Mouse (Mus musculus): ENCODE results near the gene Clic4. TPM values are rescaled to one million over a fixed set of nuclear protein-coding genes. Genes with fewer than 3 reads are reported as not detected.

Gene Clic4
- polyA plus RNA-seq, 1 experiment from 2014 or later = 173 TPM

GRCm38 (mm10) chr4:135271419-135271828 lies 1.2 kb downstream of the Clic4 start:
- under 1% methylated on average over 20 of the region's 20 CpGs for WGBS
- Histone ChIP-seq H3K4me1 (ENCODE audit: control insufficient read depth, insufficient read depth, low read length) (peaks cover 36% of the 10 kb centered on the region), H3K4me2 (peak overlapping the region; percentile 58), H3K27ac (ENCODE audit: low read depth, low read length) (no peak overlapping the region), H3K4me3 (ENCODE audit: low read depth, low read length) (peak overlapping the region; percentile 90), H3K27me3 (ENCODE audit: control insufficient read depth, insufficient read depth, low read length) (peaks cover 11% of the 10 kb centered on the region), H3K9ac (ENCODE audit: low read length) (peak overlapping the region; percentile 96), H3K36me3 (ENCODE audit: control insufficient read depth, insufficient read depth, low read length) (no peaks in the 10 kb centered on the region), H3K9me3 (ENCODE audit: control insufficient read depth, low read length) (no peaks in the 10 kb centered on the region)
- no peak for ATAC-seq (ENCODE audit: low FRiP score)
- peak; percentile 94 for DNase-seq (ENCODE audit: low spot score, missing footprints)

- WGBS = 50% methylated on average over 8 of the region's 8 CpGs
- Histone ChIP-seq H3K4me2 (peak overlapping the region; percentile 58), H3K36me3 (ENCODE audit: control insufficient read depth, insufficient read depth, low read length) (no peaks in the 10 kb centered on the region), H3K4me1 (ENCODE audit: control insufficient read depth, insufficient read depth, low read length) (peaks cover 36% of the 10 kb centered on the region), H3K27me3 (ENCODE audit: control insufficient read depth, insufficient read depth, low read length) (peaks cover 11% of the 10 kb centered on the region), H3K27ac (ENCODE audit: low read depth, low read length) (no peak overlapping the region), H3K9ac (ENCODE audit: low read length) (peak overlapping the region; percentile 96), H3K9me3 (ENCODE audit: control insufficient read depth, low read length) (no peaks in the 10 kb centered on the region), H3K4me3 (ENCODE audit: low read depth, low read length) (peak overlapping the region; percentile 90)
- no peak for ATAC-seq (ENCODE audit: low FRiP score)
- DNase-seq (ENCODE audit: low spot score, missing footprints) = no peak
Observed at GRCm38 (mm10) chr4:135270476-135270875, 2.1 kb downstream of the Clic4 start.

GRCm38 (mm10) chr4:135269656-135270341 lies 2.8 kb downstream of the Clic4 start:
- 74% methylated on average over 7 of the region's 7 CpGs for WGBS
- no peaks in the 10 kb centered on the region for H3K9me3 ChIP-seq (ENCODE audit: control insufficient read depth, low read length)
- peaks cover 36% of the 10 kb centered on the region for H3K4me1 ChIP-seq (ENCODE audit: control insufficient read depth, insufficient read depth, low read length)
- H3K4me3 ChIP-seq (ENCODE audit: low read depth, low read length) = 0 out of 2 replicates have a peak overlapping the region, but pooled peaks have one; percentile 8
- H3K4me2 ChIP-seq = peak overlapping the region; percentile 58
- ATAC-seq (ENCODE audit: low FRiP score) (no peak), DNase-seq (ENCODE audit: low spot score, missing footprints) (no peak)
- H3K9ac ChIP-seq (ENCODE audit: low read length) = 0 out of 2 replicates have a peak overlapping the region, but pooled peaks have one; percentile 20
- no peak overlapping the region for H3K27ac ChIP-seq (ENCODE audit: low read depth, low read length)
- no peaks in the 10 kb centered on the region for H3K36me3 ChIP-seq (ENCODE audit: control insufficient read depth, insufficient read depth, low read length)
- peaks cover 7% of the 10 kb centered on the region for H3K27me3 ChIP-seq (ENCODE audit: control insufficient read depth, insufficient read depth, low read length)

- H3K36me3 ChIP-seq (ENCODE audit: control insufficient read depth, insufficient read depth, low read length) = no peaks in the 10 kb centered on the region; the same call in 1 of the 2 replicates
- H3K9ac ChIP-seq (ENCODE audit: low read length) = no peak overlapping the region
- H3K27me3 ChIP-seq (ENCODE audit: control insufficient read depth, insufficient read depth, low read length) = no peaks in the 10 kb centered on the region
- peak overlapping the region; percentile 15; the same call in 1 of the 2 replicates for H3K4me2 ChIP-seq
- no peaks in the 10 kb centered on the region for H3K9me3 ChIP-seq (ENCODE audit: control insufficient read depth, low read length)
- no peak for ATAC-seq (ENCODE audit: low FRiP score)
- H3K4me3 ChIP-seq (ENCODE audit: low read depth, low read length) = no peak overlapping the region
- peaks cover 32% of the 10 kb centered on the region for H3K4me1 ChIP-seq (ENCODE audit: control insufficient read depth, insufficient read depth, low read length)
- DNase-seq (ENCODE audit: low spot score, missing footprints) = no peak
- WGBS = 68% methylated on average over 8 of the region's 8 CpGs
- H3K27ac ChIP-seq (ENCODE audit: low read depth, low read length) = no peak overlapping the region
Observed at GRCm38 (mm10) chr4:135267521-135267920, 5.1 kb downstream of the Clic4 start.

GRCm38 (mm10) chr4:135266987-135267386 lies 5.6 kb downstream of the Clic4 start:
- Histone ChIP-seq H3K9ac (ENCODE audit: low read length) (no peak overlapping the region), H3K4me3 (ENCODE audit: low read depth, low read length) (no peak overlapping the region), H3K27ac (ENCODE audit: low read depth, low read length) (no peak overlapping the region), H3K9me3 (ENCODE audit: control insufficient read depth, low read length) (no peaks in the 10 kb centered on the region), H3K36me3 (ENCODE audit: control insufficient read depth, insufficient read depth, low read length) (peaks cover 3% of the 10 kb centered on the region; the same call in 1 of the 2 replicates), H3K27me3 (ENCODE audit: control insufficient read depth, insufficient read depth, low read length) (no peaks in the 10 kb centered on the region), H3K4me2 (no peak overlapping the region), H3K4me1 (ENCODE audit: control insufficient read depth, insufficient read depth, low read length) (peaks cover 32% of the 10 kb centered on the region)
- DNase-seq (ENCODE audit: low spot score, missing footprints) (no peak), ATAC-seq (ENCODE audit: low FRiP score) (no peak)
- WGBS = 84% methylated on average over 9 of the region's 9 CpGs

GRCm38 (mm10) chr4:135260434-135260833 lies 12.2 kb downstream of the Clic4 start:
- H3K4me3 ChIP-seq (ENCODE audit: low read depth, low read length) = no peak overlapping the region
- WGBS = 79% methylated on average over 4 of the region's 4 CpGs
- peaks cover 3% of the 10 kb centered on the region; the same call in 1 of the 2 replicates for H3K36me3 ChIP-seq (ENCODE audit: control insufficient read depth, insufficient read depth, low read length)
- H3K9me3 ChIP-seq (ENCODE audit: control insufficient read depth, low read length) = no peaks in the 10 kb centered on the region
- no peak overlapping the region for H3K9ac ChIP-seq (ENCODE audit: low read length)
- H3K4me1 ChIP-seq (ENCODE audit: control insufficient read depth, insufficient read depth, low read length) = peaks cover 10% of the 10 kb centered on the region
- DNase-seq (ENCODE audit: low spot score, missing footprints) (no peak), ATAC-seq (ENCODE audit: low FRiP score) (no peak)
- no peaks in the 10 kb centered on the region for H3K27me3 ChIP-seq (ENCODE audit: control insufficient read depth, insufficient read depth, low read length)
- H3K4me2 ChIP-seq = no peak overlapping the region
- no peak overlapping the region for H3K27ac ChIP-seq (ENCODE audit: low read depth, low read length)

GRCm38 (mm10) chr4:135258521-135258920 lies 14.1 kb downstream of the Clic4 start:
- ATAC-seq (ENCODE audit: low FRiP score) = no peak
- Histone ChIP-seq H3K4me2 (0 out of 2 replicates have a peak overlapping the region, but pooled peaks have one; percentile 6), H3K27me3 (ENCODE audit: control insufficient read depth, insufficient read depth, low read length) (no peaks in the 10 kb centered on the region), H3K4me3 (ENCODE audit: low read depth, low read length) (no peak overlapping the region), H3K9ac (ENCODE audit: low read length) (no peak overlapping the region; the same call in 1 of the 2 replicates), H3K36me3 (ENCODE audit: control insufficient read depth, insufficient read depth, low read length) (peaks cover 3% of the 10 kb centered on the region; the same call in 1 of the 2 replicates), H3K4me1 (ENCODE audit: control insufficient read depth, insufficient read depth, low read length) (peaks cover 10% of the 10 kb centered on the region), H3K9me3 (ENCODE audit: control insufficient read depth, low read length) (no peaks in the 10 kb centered on the region), H3K27ac (ENCODE audit: low read depth, low read length) (peak overlapping the region; percentile 81)
- WGBS = 23% methylated on average over 7 of the region's 7 CpGs
- DNase-seq (ENCODE audit: low spot score, missing footprints) = no peak

GRCm38 (mm10) chr4:135257881-135258476 lies 14.6 kb downstream of the Clic4 start:
- no peak for ATAC-seq (ENCODE audit: low FRiP score)
- 54% methylated on average over 9 of the region's 9 CpGs for WGBS
- no peak overlapping the region for H3K4me2 ChIP-seq
- H3K27me3 ChIP-seq (ENCODE audit: control insufficient read depth, insufficient read depth, low read length) = no peaks in the 10 kb centered on the region
- peaks cover 12% of the 10 kb centered on the region for H3K4me1 ChIP-seq (ENCODE audit: control insufficient read depth, insufficient read depth, low read length)
- no peaks in the 10 kb centered on the region for H3K9me3 ChIP-seq (ENCODE audit: control insufficient read depth, low read length)
- DNase-seq (ENCODE audit: low spot score, missing footprints) = no peak
- H3K4me3 ChIP-seq (ENCODE audit: low read depth, low read length) = no peak overlapping the region
- H3K9ac ChIP-seq (ENCODE audit: low read length) = no peak overlapping the region; the same call in none of the 2 replicates
- peaks cover 3% of the 10 kb centered on the region; the same call in 1 of the 2 replicates for H3K36me3 ChIP-seq (ENCODE audit: control insufficient read depth, insufficient read depth, low read length)
- peak overlapping the region; percentile 81 for H3K27ac ChIP-seq (ENCODE audit: low read depth, low read length)

All from midbrain, embryonic 11.5 days (tissue).